Mouse (Mus musculus) mesoderm, embryonic 11.5 days (tissue): ENCODE results near the gene Cenpf.
"Not testable (repeated sequence)": the region's sequence is repeated elsewhere in the genome, so short reads cannot be mapped to it uniquely, and the experiment has no call there.

Experiments
- DNase-seq: peaks from one replicate; pipeline ENCODE4 v3.0.0-alpha.2; 2012; ENCODE audit warnings: low read depth, low spot score

Cenpf gene

DNA sequence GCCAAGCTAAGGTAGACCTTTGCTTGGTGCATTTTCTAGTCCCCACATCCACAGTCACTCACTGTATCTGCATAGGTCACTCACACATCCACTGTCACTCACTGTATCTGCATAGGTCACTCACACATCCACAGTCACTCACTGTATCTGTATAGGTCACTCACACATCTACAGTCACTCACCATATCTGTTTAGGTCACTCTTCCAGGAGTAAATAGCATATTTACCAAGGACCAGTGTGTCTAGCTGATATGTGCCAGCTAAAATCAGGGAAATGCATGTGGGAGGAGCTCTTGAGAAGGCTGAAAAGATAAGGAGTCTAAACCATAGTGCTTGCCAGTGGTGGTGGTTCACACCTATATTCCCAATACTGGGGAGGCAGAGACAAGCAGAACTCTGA is 7.4 kb upstream of the Cenpf start:
- DNase-seq = no peak

DNA sequence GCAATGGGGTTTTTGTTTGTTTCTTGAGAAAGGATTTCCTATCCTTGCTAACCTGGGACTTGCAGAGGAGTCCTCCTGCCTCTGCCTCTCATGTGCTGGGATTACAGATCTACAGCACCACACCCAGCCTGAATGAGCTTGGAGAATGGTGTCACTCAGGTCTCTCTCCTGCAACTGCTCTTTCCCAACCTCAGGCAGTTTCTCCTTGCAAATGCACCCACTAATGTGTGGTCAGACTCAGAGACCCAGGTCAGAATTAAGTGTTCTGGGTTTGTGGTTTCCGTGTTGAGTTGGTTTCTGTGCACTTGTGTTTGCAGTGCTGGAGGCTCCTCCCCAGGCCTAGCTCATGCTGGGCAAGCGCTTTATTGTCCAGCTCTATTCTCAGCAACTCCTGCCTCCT is 6.5 kb upstream of the Cenpf start:
- DNase-seq = no peak

DNA sequence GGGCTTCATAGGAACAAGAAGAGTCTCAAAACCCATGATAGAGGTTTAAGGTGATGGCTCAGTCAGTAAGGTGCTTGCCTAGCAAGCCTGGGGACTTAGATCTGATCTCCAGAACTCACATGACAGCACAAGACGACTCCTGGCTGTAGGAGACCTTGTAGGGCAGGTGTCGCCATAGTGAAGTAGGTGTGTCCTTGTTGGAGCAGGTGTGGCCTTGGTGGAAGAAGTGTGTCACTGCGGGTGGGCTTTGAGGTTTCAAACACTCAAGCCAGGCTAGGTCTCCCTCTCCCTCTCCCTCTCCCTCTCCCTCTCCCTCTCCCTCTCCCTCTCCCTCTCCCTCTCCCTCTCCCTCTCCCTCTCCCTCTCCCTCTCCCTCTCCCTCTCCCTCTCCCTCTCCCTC is 4.6 kb upstream of the Cenpf start:
- DNase-seq = not testable (repeated sequence)

DNA sequence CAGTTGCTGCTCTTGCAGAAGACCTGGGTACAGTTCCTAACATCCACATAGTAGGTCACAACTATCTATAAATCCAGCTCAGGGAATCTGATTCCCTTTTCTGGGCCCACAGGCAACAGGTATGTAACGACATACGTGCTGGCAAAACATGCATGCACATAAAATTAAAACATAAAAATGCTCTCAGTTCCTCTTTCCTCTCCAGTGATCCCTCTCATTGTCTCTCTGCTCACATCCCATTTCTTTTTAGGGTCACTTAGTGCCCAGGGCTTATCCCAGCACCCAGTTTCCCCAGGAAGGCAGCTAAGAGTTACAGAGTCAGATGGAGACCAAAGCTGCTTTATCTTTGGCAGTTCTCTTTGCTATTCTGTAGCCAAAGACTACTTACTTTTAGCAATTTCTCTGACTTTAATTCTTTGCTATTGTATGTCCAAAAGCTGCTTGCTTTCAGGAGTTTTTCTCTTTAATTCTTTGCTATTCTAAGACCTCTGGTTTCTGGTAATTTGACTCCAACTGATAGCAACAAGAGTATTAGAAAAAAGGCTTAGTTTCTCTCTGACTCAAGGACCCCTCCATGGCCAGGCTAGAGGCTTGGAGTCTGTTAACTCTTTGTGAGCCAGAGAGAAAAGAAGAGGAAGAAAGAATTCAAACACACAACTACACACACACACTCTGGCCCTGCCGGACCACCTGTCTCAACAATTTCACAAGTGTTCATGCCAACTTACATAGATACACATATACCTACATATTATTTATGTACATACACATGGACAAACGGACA is 1.4 kb upstream of the Cenpf start:
- no peak for DNase-seq

DNA sequence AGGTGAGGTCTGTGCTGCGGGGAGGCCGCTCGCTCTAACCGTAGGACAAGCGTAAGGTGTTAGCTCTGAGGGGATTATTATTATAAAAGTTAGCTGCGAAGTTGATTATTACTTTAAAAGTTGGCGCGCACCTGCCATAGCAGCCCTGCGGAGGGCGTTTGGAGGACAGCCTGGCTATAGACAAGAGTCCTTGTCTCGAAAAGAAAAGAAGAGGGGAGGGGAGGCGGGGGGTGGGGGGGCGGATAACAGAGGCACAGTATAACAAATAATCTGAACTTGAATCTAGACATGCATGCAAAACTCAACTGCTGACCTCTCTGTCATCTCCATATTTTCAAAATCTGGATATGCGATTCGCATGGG is 483 bp upstream of the Cenpf start:
- no peak for DNase-seq

DNA sequence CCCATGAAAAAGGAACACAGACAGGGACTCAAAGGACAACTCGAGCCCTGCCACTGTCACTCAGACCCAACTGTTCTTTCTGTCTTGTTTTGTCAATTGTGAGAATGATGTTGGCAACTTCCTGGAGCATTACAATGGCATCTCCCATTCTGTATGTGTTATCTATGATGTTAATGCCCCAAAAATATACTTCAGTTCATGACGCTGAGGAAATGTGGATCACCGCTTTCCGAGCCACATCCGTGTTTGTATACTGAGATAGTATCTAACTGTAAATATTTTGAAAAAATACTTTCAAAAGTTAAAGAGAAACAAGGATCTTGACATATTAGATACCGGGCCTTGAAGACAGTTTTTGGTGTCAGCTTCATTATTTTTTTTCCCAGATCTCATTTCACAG is 1.9 kb downstream of the Cenpf start:
- no peak for DNase-seq

DNA sequence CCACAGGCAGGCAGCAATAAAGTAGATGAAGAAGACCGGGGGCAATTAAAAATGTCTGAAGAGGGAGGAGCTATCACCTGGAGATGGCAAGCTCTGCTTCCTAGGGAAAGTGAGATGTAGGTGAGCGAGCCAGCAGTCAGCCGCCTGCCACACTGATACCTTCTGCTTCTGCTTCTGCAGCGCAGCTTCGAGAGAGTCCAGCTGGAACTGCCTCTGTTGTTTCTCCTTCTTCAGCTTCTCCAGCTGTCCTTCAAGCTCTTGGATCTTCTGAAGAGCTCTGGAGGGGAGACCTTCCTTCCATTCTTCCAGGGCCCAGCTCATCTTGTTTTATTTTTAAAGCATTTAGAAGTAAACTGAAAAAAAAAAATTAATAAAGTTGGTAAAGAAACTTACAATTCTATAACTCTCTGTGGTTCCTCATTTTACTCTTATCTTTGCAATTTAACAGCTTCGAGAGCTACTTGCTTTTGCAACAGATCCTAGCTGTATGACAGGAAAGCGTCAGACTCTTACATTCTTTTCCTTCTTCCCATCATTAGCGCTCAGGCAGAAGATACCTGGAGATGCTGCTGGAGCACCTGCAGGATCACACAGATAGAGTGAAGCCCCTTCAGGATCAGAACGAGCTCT is 3.0 kb downstream of the Cenpf start:
- DNase-seq = no peak

DNA sequence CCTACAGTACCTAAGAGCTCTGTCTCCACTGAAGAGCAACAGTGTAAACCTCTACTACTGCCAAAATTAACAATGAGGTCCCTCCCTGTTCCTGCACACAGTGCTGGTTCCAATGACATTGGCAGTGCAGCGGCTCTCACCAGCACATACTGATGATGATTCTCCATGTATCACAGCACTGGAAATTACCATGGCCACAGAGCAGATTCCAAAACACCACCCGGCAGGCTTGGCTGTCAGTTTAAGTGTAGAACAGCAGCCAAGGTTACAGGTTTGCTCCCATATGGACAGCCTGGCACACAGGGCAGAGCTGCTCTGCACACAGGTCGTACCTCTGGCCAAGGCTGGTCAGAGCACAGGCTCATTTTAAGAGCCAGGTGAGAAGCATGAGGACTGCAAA is 8.3 kb downstream of the Cenpf start:
- no peak for DNase-seq

DNA sequence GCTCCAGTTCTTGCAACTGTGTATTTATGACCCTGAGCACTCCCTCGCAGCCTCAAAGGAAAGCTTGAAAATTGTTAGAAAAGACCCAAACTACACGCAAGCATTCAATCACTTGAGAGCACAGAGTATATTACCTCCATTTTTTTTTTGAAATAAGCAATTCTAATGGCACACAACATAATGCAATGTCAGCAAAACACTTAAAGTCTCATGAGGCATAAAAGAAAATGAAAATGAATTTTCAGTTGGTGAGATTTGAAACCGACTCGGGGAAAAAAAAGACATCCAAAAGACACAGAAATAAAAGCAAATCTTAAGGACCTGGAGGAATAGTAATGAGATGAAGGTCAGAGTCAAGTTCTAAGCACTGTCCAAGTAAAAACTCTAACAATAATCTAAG is 11.9 kb downstream of the Cenpf start:
- no peak for DNase-seq

DNA sequence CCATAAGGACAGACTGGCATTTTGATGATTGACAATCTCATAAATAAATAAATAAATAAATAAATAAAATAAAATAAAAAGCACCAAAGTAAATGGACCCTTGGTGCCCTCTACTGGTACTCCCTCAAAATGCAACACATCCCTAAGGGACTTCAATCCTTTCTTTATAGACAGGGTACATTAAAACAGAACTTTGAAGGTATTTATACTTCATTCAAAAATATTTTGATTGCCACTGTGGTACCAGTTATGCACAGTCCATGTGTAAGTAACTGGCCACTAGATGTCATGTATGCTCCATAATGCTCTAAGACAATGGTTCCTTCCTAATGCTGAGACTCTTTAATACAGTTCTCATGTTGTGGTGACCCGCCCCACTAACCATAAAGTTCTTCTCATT is 12.5 kb downstream of the Cenpf start:
- DNase-seq = peak; percentile 27

DNA sequence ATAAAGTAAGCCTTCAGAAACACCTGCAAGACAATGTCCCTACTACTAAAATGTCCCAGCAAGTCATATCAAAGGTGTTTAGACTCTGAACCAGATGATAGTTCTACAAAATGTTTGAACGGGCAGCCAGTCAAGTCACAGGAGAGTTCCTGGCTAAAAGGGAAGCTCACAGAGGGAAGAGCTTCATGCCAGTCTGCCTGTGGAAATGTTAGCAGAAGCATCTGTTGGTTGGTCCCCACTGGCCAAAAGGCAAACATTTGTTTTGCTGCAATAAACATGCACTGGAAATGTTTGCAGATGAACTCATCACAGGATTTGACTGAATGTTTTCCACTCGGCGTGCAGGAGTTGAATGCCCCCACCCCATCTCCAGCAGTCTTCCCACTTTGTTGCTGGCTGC is 21.9 kb downstream of the Cenpf start:
- no peak for DNase-seq

DNA sequence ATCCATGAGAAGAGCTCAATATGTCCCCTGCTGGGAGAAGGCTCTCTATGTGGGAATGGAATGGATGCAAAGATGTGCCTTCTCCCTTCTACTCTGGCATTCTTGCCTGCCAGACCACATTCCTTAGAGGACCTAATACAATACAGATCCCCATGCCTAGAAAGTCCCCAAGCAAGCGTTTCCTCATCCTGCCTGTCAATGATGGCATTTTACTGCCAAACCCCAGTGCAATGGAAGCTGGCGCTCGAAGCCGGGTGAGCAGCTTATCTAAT is 23.1 kb downstream of the Cenpf start:
- DNase-seq = no peak

DNA sequence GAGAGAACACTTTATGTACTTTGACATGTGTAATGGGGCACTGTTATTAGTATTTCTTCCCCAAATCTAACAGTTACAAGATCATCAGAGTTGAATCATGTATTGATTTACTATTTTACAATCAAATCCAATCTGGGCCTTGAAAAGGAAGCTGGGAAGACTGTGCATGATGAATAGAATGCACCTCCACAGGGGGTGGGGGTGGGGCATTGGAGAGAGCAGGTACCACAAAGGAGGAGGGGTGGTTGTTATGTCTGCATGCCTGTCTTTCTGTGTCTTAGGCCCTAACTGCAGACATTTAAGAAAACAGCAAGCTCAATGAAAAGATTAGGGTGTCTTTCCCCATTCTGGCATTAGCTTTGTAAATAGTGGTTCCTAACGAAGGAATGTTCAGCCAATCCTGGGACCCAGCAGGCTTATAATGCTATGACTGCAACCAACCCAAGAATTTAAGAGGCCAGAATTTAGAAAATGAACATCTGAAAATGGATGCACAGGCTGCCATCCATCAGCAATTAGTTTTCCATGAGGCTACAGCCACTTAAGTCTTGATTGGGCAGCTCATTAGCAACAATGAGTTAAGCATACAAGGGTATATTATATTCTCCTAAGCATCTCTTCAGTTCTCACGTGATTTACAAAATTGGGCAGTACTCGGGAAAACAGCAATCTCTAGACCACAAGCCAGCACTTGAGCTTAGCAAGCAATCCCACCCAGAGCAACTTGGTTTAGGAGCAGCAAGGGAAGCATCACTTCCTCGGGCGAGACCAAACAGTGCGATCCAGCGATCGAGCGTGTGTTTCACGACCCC is 23.6 kb downstream of the Cenpf start:
- no peak for DNase-seq

DNA sequence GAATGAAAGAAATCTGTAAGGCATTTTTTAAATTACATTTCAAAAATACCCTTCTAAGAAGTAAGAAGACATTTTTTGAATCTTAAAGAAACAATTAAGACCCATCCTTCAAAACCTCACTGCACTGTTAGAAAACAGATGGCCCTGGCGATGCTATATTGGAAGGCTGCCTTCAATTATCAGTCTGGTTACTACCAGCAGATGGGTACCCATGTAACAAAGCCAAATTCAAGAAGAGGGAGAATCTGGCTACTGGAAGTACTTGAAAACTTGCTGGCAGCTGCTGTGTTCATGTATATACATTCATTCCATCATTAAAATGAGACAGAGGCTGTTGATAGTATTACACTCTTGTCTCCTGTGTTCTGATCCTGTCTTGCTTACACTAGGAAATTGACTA is 24.4 kb downstream of the Cenpf start:
- no peak for DNase-seq

DNA sequence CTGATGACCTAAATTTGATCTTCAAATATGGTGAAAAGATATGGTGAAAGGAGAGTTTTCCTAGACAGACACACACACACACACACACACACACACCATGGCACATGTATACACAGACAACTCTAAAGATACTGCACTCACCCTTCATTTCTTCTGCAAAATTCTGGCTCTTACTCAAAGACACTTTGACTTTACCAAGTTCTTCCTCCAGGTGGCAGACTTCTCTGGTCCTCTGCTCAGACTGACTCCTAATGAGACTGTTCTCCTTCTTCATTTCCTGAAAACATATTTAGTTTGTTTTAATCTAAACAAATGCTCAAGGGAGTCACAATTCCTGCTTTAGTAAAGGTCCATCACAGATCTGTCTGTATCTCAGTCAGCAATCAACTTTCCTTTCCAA is 26.0 kb downstream of the Cenpf start:
- DNase-seq = peak; percentile 50

DNA sequence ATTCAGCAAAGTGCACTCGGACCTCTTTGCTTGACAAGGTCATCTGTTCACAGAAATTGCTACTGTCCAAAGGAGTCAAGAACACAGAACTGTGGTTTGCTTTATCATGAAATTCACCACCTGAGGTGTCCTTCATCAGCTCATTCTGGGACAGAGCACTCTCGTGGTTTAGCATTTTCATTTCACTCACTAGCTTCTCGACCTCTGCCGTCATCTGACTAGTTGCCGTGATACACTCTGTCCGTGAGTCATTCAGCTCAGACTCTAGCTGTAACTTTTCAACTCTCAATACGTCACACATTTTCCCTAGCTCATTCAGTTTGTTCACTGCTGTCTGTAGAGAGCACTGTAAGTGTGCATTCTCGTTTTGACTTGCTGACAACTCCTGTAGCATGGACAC is 30.5 kb downstream of the Cenpf start:
- no peak for DNase-seq

DNA sequence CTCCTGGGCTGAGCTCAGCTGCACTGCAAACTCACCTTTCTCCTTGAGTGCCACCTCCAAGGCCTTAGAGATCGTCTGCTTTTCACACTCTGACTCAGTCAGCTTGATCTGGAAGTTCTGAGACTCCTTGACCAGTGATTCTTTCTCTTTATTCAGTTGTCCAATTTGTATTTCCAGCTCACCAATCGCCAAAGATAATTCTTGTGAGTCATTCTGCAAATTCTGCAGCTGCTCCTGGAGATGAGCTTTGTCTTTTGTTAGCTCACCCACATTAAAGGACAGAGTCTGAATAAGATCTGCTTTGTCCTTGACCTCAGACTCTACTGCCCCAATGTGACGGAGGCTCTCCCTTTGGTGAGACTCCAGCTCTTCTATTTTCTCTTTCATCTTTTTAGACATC is 34.1 kb downstream of the Cenpf start:
- no peak for DNase-seq

DNA sequence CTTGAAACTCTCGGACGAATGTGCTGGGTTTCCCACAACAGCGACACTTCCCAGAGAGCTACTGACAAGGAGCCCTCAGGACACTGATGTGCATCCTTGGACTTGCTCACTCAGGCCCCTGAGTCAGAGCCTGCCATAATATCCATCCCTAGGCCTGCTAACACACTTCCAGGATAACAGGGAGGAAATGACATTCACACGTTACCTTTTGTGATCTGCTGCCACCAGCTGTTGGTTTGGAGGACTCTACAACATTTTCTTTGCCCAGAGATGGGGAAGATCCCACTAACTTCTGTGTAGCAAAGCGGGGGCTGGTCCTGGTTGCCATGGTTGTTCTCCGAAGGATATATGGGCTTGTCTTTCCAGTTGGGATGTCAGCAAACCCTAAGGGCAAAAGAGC is 41.3 kb downstream of the Cenpf start:
- DNase-seq = no peak

DNA sequence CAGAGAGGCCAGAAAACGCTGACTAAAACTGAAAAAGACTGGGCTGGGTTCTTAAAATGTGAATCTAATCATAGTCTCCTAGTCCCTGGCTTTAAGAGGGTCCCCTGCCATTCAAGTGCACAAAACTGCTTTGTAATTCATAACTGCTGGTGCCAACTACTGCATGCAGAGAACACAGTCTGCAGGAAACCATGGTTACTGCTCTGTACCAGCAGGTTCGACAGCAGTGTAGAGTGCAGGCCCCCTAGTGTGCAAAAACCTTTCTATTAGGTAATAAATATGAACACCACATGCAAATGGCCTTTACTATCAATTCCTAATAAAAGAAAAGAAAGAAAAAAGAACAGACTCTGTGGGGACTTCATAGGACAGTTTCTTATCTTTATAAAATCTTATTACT is 42.5 kb downstream of the Cenpf start:
- no peak for DNase-seq

DNA sequence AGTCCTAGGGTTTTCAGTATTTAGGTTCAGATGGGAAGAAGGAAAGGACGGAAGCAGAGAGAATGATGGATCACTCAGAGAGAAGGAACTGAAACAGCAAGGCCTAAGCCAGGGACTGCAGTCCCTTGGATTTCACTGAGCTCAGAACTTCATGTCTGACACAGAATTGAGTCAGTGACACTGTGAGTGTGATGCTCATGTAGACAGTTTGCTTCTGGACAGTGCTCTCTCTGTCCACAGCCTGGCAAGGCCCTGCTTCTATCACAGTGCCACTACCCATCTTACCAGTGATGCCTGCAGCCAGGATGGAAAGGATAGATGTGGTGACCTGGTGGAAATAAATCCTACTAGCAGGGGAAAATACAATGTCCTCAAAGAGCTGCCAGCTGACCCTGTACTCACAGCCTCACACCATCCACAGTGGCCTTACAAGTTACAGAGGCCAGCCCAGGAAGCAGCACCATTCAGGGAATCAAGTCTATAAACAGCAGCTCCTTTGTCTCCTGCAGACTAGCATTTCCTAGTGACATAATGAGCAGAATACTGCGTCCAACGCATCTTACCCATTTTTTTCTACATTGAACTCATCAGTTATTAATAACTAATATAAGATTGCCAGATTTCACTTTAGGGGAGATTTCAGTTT is 43.1 kb downstream of the Cenpf start:
- DNase-seq = no peak

DNA sequence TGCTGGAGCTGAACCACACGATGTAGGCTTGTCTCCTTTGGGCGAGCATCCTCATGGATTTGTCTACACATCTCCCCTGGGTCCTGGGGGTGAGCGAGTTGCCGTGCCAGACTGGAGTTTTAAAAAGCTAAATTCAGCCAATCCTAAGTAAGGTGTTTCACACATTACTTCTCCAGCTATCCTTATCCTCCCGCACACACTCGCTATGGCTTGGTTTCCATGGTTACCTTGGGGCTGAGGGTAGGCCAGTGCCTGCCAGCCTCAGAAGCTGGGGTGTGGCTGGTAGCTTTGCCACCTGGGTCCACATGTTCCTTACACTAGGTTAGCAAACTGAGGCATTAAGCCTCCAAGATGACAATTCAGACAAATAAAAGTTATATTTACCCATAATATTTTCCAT is 48.3 kb downstream of the Cenpf start:
- no peak for DNase-seq

DNA sequence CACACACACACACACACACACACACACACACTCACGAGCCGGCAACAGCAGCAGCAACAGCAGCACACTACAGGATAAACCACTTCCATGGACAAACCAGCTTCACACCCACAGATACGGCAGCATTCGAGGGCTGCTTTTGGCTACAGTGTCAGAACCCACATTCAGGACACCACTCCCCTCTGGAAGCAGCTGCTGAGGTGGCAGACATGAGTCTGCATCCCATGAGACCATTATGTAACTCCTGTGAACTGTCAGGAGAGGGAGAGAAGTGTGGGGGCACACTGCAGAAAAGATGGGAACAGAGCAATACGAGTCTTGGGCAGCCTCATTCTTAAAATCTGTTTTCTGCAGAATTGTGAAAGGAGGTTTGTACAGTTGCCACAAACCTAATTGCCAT is 54.1 kb downstream of the Cenpf start:
- DNase-seq = no peak
